In genomic region chr16:16559878-16560531, GRCm38 (mm10) we compare ENCODE assay signal across 7 mouse cellular contexts. TPM values are rescaled to one million over a fixed set of nuclear protein-coding genes. Genes with fewer than 3 reads are reported as not detected.
DNase-seq lines count a peak whose midpoint lies in the region; ATAC-seq and TF ChIP-seq lines count a peak whose summit lies in the region.

No protein-coding gene starts in this region.

- no peak overlapping the region for H3K9ac ChIP-seq in heart, adult 2 months (ENCODE audit: low read depth, low read length)
- peak overlapping the region; percentile 55 for H3K9ac ChIP-seq in midbrain, embryonic 15.5 days

- no peaks in the 10 kb centered on the region for H3K79me2 ChIP-seq in heart, adult 2 months (replicated peaks; ENCODE audit: control insufficient read depth, insufficient read depth, low read length)

- no peaks in the 10 kb centered on the region for H3K27me3 ChIP-seq in heart, adult 2 months (ENCODE audit: control insufficient read depth, insufficient read depth, low read length)
- no peaks in the 10 kb centered on the region for H3K27me3 ChIP-seq in kidney, adult 2 months (replicated peaks; ENCODE audit: control insufficient read depth, insufficient read depth, low read length)
- no peaks in the 10 kb centered on the region for H3K27me3 ChIP-seq in midbrain, embryonic 15.5 days (replicated peaks)

- peaks cover 3% of the 10 kb centered on the region; the same call in 1 of the 2 replicates for H3K4me1 ChIP-seq in heart, adult 2 months (ENCODE audit: control insufficient read depth, insufficient read depth, low read length)
- H3K4me1 ChIP-seq in kidney, adult 2 months (ENCODE audit: control insufficient read depth, insufficient read depth, low read length), result 0 out of 2 replicates have a peak, but pooled peaks cover 5% of the 10 kb centered on the region
- peaks cover 30% of the 10 kb centered on the region for H3K4me1 ChIP-seq in midbrain, embryonic 15.5 days

- H3K9me3 ChIP-seq in midbrain, embryonic 15.5 days, result no peaks in the 10 kb centered on the region

- ATAC-seq in midbrain, embryonic 15.5 days (replicated peaks), result peak; percentile 99

- DNase-seq in adrenal gland, postnatal 25 days, result peak; percentile 37
- peak; percentile 75 for DNase-seq in embryo, embryonic 11.5 days (ENCODE audit: low read depth, low spot score)
- DNase-seq in heart, adult 2 months, result peak; percentile 37 to 45
- peak; percentile 91 for DNase-seq in kidney, adult 2 months
- DNase-seq in left cerebral cortex, postnatal 36 days (ENCODE audit: low spot score in 2 of 2), result peak; percentile 82 to 86
- DNase-seq in testis, postnatal 10 days (ENCODE audit: low spot score), result peak; percentile 62

- peak overlapping the region; percentile 66 for H3K4me2 ChIP-seq in midbrain, embryonic 15.5 days

- intact Hi-C loops in heart, adult 2 months (cut with DNase I), result no loop called here
- intact Hi-C loops in left cerebral cortex, postnatal 36 days (cut with DNase I), result loop anchor here (5.0 kb wide), 2 partner anchors 78 to 203 kb away; partner anchors contain the start of gene Dnm1l

- no peak for TF ChIP-seq POLR2A in heart, adult 2 months (IDR thresholded peaks at IDR 0.05; ENCODE audit: insufficient read depth, low read depth, low read length)
- no peak for TF ChIP-seq POLR2A in kidney, adult 2 months (IDR thresholded peaks at IDR 0.05; ENCODE audit: low read depth, low read length)

- no peak overlapping the region for H3K27ac ChIP-seq in heart, adult 2 months
- peak overlapping the region; percentile 53 for H3K27ac ChIP-seq in kidney, adult 2 months (ENCODE audit: insufficient read depth, low read depth, low read length)
- peak overlapping the region; percentile 89 for H3K27ac ChIP-seq in midbrain, embryonic 15.5 days

- no peak for TF ChIP-seq CTCF in heart, adult 2 months (IDR thresholded peaks at IDR 0.05)
- TF ChIP-seq CTCF in kidney, adult 2 months (conservative IDR thresholded peaks at IDR 0.05; ENCODE audit: insufficient read depth, insufficient read length, low read depth, low read length), result no peak

- WGBS in heart, adult 2 months, result 22% methylated on average over 9 of the region's 9 CpGs
- WGBS in kidney, adult 2 months, result 21% methylated on average over 9 of the region's 9 CpGs
- 3% methylated on average over 9 of the region's 9 CpGs for WGBS in midbrain, embryonic 15.5 days

- TF ChIP-seq EP300 in heart, adult 2 months (IDR thresholded peaks at IDR 0.05; ENCODE audit: insufficient read depth, low read depth, low read length), result no peak

- H3K36me3 ChIP-seq in heart, adult 2 months (ENCODE audit: control insufficient read depth, insufficient read depth, low read length), result no peaks in the 10 kb centered on the region; the same call in 1 of the 2 replicates
- H3K36me3 ChIP-seq in kidney, adult 2 months (ENCODE audit: control insufficient read depth, insufficient read depth, low read length), result no peaks in the 10 kb centered on the region
- H3K36me3 ChIP-seq in midbrain, embryonic 15.5 days (replicated peaks), result no peaks in the 10 kb centered on the region

- H3K4me3 ChIP-seq in heart, adult 2 months, result no peak overlapping the region
- peak overlapping the region; percentile 18; the same call in 1 of the 2 replicates for H3K4me3 ChIP-seq in kidney, adult 2 months (ENCODE audit: insufficient read depth, low read depth, low read length)
- peak overlapping the region; percentile 50 for H3K4me3 ChIP-seq in midbrain, embryonic 15.5 days

RNA-seq across cellular contexts. Expression of gene Fgd4, which starts 40.3 kb away (rescaled TPM):
- total RNA-seq in adrenal gland, postnatal 25 days (2021), result 18.5 and 19.4 TPM in 2 replicates
- total RNA-seq in heart, adult 2 months (2021), result 10 to 100 TPM; 41.7 to 44.8 TPM
- 4.9 and 12.0 TPM in 2 replicates for polyA plus RNA-seq in heart, adult 2 months (2012; rRNA removed)
- polyA plus RNA-seq in kidney, adult 2 months (2012; rRNA removed), result 7.0 and 7.3 TPM in 2 replicates
- 10 to 100 TPM; 27.4 to 40.1 TPM for total RNA-seq in left cerebral cortex, postnatal 36 days (2021)
- 18.6 and 23.7 TPM in 2 replicates for polyA plus RNA-seq in midbrain, embryonic 15.5 days (2015; fragmentation: Nextera tagmentation; extraction: Ambion mirVana)

Comparison
In these comparisons a context has a peak if more than half of its experiments do, and no peak if none do; other contexts are left out.
1. DNase-seq: peak in every context shown above with its lines; median percentile 91 in kidney, adult 2 months; 84 in left cerebral cortex, postnatal 36 days; 75 in embryo, embryonic 11.5 days; 62 in testis, postnatal 10 days; 41 in heart, adult 2 months; 37 in adrenal gland, postnatal 25 days.